Comparison of ENCODE assay signal across 9 mouse cellular contexts in genomic region chr2:74300885-74301451, GRCm38 (mm10).
DNase-seq lines count a peak whose midpoint lies in the region; ATAC-seq and TF ChIP-seq lines count a peak whose summit lies in the region.
"Had no signal": no experiment of that assay in that cellular context is flagged by ENCODE, and none has a peak within 500 bp of the region (broad histone marks: within the 10 kb centered on the region; RNA-seq: fewer than 3 reads in every experiment).

No protein-coding gene starts in this region.

- H3K27me3 ChIP-seq in heart, adult 2 months (ENCODE audit: control insufficient read depth, insufficient read depth, low read length): peaks cover 5% of the 10 kb centered on the region; the same call in 1 of the 2 replicates
- H3K27me3 ChIP-seq in hindbrain, embryonic 16.5 days (replicated peaks; ENCODE audit: control insufficient read depth, insufficient read depth, low read length): no peaks in the 10 kb centered on the region
- H3K27me3 ChIP-seq in neural tube, embryonic 11.5 days (ENCODE audit: control insufficient read depth, insufficient read depth, low read length): no peaks in the 10 kb centered on the region
- H3K27me3 ChIP-seq in thymus, adult 2 months (ENCODE audit: control insufficient read depth, insufficient read depth, low read length): no peaks in the 10 kb centered on the region

- TF ChIP-seq EP300 in heart, adult 2 months (IDR thresholded peaks at IDR 0.05; ENCODE audit: insufficient read depth, low read depth, low read length): no peak

- peak overlapping the region; percentile 81 for H3K4me2 ChIP-seq in hindbrain, embryonic 16.5 days (ENCODE audit: low read length)
- peak overlapping the region; percentile 35 for H3K4me2 ChIP-seq in neural tube, embryonic 11.5 days (ENCODE audit: low read depth)

- H3K36me3 ChIP-seq in heart, adult 2 months (ENCODE audit: control insufficient read depth, insufficient read depth, low read length): no peaks in the 10 kb centered on the region
- no peaks in the 10 kb centered on the region for H3K36me3 ChIP-seq in hindbrain, embryonic 16.5 days (ENCODE audit: control insufficient read depth, insufficient read depth, low read length)
- H3K36me3 ChIP-seq in neural tube, embryonic 11.5 days (ENCODE audit: control insufficient read depth, insufficient read depth, low read length): no peaks in the 10 kb centered on the region
- H3K36me3 ChIP-seq in thymus, adult 2 months (ENCODE audit: control insufficient read depth, insufficient read depth, low read length): no peaks in the 10 kb centered on the region
- H3K36me3 ChIP-seq: G1E had no signal

- peak; percentile 8 for DNase-seq in heart, postnatal 10 days
- no peak for DNase-seq in heart, adult 2 months
- DNase-seq in embryo, embryonic 9.5 days (ENCODE audit: extremely low spot score): peak; percentile 24
- DNase-seq in neural tube, embryonic 11.5 days (ENCODE audit: low spot score): peak; percentile 26
- no peak for DNase-seq in gastrocnemius, postnatal 14 days
- DNase-seq in thymus, adult 2 months: no peak
- DNase-seq in right cerebral cortex, postnatal 25 days: no peak

- TF ChIP-seq CTCF in heart, adult 2 months (IDR thresholded peaks at IDR 0.05): no peak
- no peak for TF ChIP-seq CTCF in thymus, adult 2 months (IDR thresholded peaks at IDR 0.05; ENCODE audit: borderline replicate concordance, control insufficient read depth, extremely low read depth, insufficient read depth, low read length, poor library complexity)

- TF ChIP-seq POLR2A in heart, adult 2 months (IDR thresholded peaks at IDR 0.05; ENCODE audit: insufficient read depth, low read depth, low read length): no peak
- no peak for TF ChIP-seq POLR2A in thymus, adult 2 months (IDR thresholded peaks at IDR 0.05; ENCODE audit: control insufficient read depth, extremely low read depth, insufficient read depth, low read length, poor library complexity)

- WGBS in heart, adult 2 months: 21% methylated on average over 9 of the region's 9 CpGs
- WGBS in hindbrain, embryonic 16.5 days: 7% methylated on average over 9 of the region's 9 CpGs
- WGBS in neural tube, embryonic 11.5 days: 14% methylated on average over 9 of the region's 9 CpGs
- WGBS in thymus, adult 2 months: 27% methylated on average over 9 of the region's 9 CpGs

- 0 out of 2 replicates have a peak, but pooled peaks have one; percentile 30 for ATAC-seq in hindbrain, embryonic 16.5 days
- no peak for ATAC-seq in neural tube, embryonic 11.5 days (ENCODE audit: insufficient read depth, low FRiP score, low TSS enrichment)

- intact Hi-C loops in heart, postnatal 10 days (cut with DNase I): loop anchor here (1.0 to 2.0 kb wide), 2 partner anchors 234 to 362 kb away; no protein-coding TSS in a partner anchor
- intact Hi-C loops in heart, adult 2 months (cut with DNase I): loop anchor here (2.0 kb wide), 1 partner anchor 354 kb away; no protein-coding TSS in a partner anchor
- intact Hi-C loops in gastrocnemius, postnatal 14 days (cut with DNase I; ENCODE audit: low total_unique reads): loop anchor here (5.0 kb wide), 1 partner anchor 356 kb away; the partner anchor contains the start of gene Evx2

- no peak overlapping the region for H3K9ac ChIP-seq in heart, adult 2 months (ENCODE audit: low read depth, low read length)
- H3K9ac ChIP-seq in hindbrain, embryonic 16.5 days (ENCODE audit: low read depth, low read length): no peak overlapping the region
- H3K9ac ChIP-seq in neural tube, embryonic 11.5 days (ENCODE audit: low read length): no peak overlapping the region

- H3K9me3 ChIP-seq in hindbrain, embryonic 16.5 days (ENCODE audit: control insufficient read depth, low read length): no peaks in the 10 kb centered on the region
- no peaks in the 10 kb centered on the region for H3K9me3 ChIP-seq in neural tube, embryonic 11.5 days (ENCODE audit: control insufficient read depth, low read length)
- H3K9me3 ChIP-seq: G1E had no signal

- no peak overlapping the region for H3K4me3 ChIP-seq in heart, adult 2 months
- peak overlapping the region; percentile 39 for H3K4me3 ChIP-seq in hindbrain, embryonic 16.5 days (ENCODE audit: low read length)
- H3K4me3 ChIP-seq in neural tube, embryonic 11.5 days (ENCODE audit: low read depth, low read length): no peak overlapping the region
- H3K4me3 ChIP-seq in thymus, adult 2 months (ENCODE audit: control insufficient read depth, insufficient read depth, low read length): no peak overlapping the region

- H3K79me2 ChIP-seq in heart, adult 2 months (replicated peaks; ENCODE audit: control insufficient read depth, insufficient read depth, low read length): no peaks in the 10 kb centered on the region

- H3K27ac ChIP-seq in heart, adult 2 months: no peak overlapping the region
- no peak overlapping the region for H3K27ac ChIP-seq in hindbrain, embryonic 16.5 days (ENCODE audit: low read depth, low read length)
- no peak overlapping the region for H3K27ac ChIP-seq in neural tube, embryonic 11.5 days (ENCODE audit: low read depth, low read length)
- no peak overlapping the region for H3K27ac ChIP-seq in thymus, adult 2 months (ENCODE audit: control insufficient read depth, insufficient read depth, low read length)

- no peaks in the 10 kb centered on the region for H3K4me1 ChIP-seq in heart, adult 2 months (ENCODE audit: control insufficient read depth, insufficient read depth, low read length)
- H3K4me1 ChIP-seq in hindbrain, embryonic 16.5 days (ENCODE audit: control insufficient read depth, insufficient read depth, low read depth, low read length): peaks cover 7% of the 10 kb centered on the region
- H3K4me1 ChIP-seq in neural tube, embryonic 11.5 days (ENCODE audit: control insufficient read depth, insufficient read depth, low read length): 0 out of 2 replicates have a peak, but pooled peaks cover 6% of the 10 kb centered on the region
- no peaks in the 10 kb centered on the region for H3K4me1 ChIP-seq in thymus, adult 2 months (replicated peaks; ENCODE audit: control insufficient read depth, insufficient read depth, low read length)

Comparison
In these comparisons a context has a peak if more than half of its experiments do, and no peak if none do; other contexts are left out.
1. DNase-seq: peak in heart, postnatal 10 days (2 of 2), embryo, embryonic 9.5 days (single experiment) and neural tube, embryonic 11.5 days (single experiment); none in heart, adult 2 months (0 of 2), gastrocnemius, postnatal 14 days (single experiment), thymus, adult 2 months (single experiment) and right cerebral cortex, postnatal 25 days (single experiment).